In the genomic region with DNA sequence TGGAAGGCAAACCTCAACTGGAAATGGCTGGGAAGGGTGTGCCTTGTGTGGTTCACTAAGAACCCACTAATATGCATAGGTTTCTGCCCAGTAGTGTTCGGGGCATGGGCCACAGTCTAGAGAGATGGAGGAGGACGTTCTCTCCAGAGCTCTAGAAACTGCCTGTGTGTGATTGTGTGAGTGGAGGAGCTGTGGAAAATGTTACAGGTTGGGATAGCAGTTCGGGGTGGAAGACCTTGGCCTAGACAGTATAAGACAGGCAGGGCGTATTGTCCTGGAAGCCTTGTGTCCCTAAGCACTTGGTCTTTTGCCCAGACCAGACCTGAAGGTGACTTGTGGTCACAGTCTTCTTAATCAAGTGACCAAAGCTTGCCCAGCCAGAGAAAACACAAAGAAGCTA, we compare ENCODE assay signal across 8 mouse cellular contexts. TPM values are rescaled to one million over a fixed set of nuclear protein-coding genes. Genes with fewer than 3 reads are reported as not detected.
DNase-seq lines count a peak whose midpoint lies in the region; ATAC-seq and TF ChIP-seq lines count a peak whose summit lies in the region.

No protein-coding gene starts in this region.

- H3K9ac ChIP-seq in heart, postnatal 0 days (replicated peaks; ENCODE audit: low read depth, low read length) = peak overlapping the region; percentile 87

- TF ChIP-seq CTCF in G1E (IDR thresholded peaks at IDR 0.05; ENCODE audit: low read depth, low read length) = no peak
- TF ChIP-seq CTCF in heart, postnatal 0 days (IDR thresholded peaks at IDR 0.05; ENCODE audit: low read depth) = no peak

- H3K27ac ChIP-seq in heart, postnatal 0 days (ENCODE audit: low read depth) = peak overlapping the region; percentile 96
- H3K27ac ChIP-seq in midbrain, embryonic 10.5 days (replicated peaks) = peak overlapping the region; percentile 100

- TF ChIP-seq EP300 in heart, postnatal 0 days (IDR thresholded peaks at IDR 0.05; ENCODE audit: low read depth) = no peak

- 17% methylated on average over 4 of the region's 4 CpGs for WGBS in heart, postnatal 0 days
- 77% methylated on average over 4 of the region's 4 CpGs for WGBS in midbrain, embryonic 10.5 days

- peaks cover 58% of the 10 kb centered on the region for H3K36me3 ChIP-seq in erythroblast, embryonic 14.5 days (ENCODE audit: control insufficient read depth)
- peaks cover 58% of the 10 kb centered on the region for H3K36me3 ChIP-seq in G1E (replicated peaks)
- H3K36me3 ChIP-seq in heart, postnatal 0 days (replicated peaks; ENCODE audit: control insufficient read depth, insufficient read depth, low read length) = peaks cover 55% of the 10 kb centered on the region
- peaks cover 58% of the 10 kb centered on the region for H3K36me3 ChIP-seq in midbrain, embryonic 10.5 days

- no peak for DNase-seq in G1E (ENCODE audit: low spot score)
- no peak for DNase-seq in heart, postnatal 0 days (ENCODE audit: low spot score)
- DNase-seq in midbrain, embryonic 10.5 days (ENCODE audit: low spot score) = no peak
- no peak for DNase-seq in thymus, postnatal 4 days
- DNase-seq in thymus, postnatal 0 days (ENCODE audit: low spot score) = no peak
- no peak for DNase-seq in adrenal gland, adult 2 months

- peak overlapping the region; percentile 93 for H3K4me3 ChIP-seq in erythroblast, embryonic 14.5 days (replicated peaks)
- H3K4me3 ChIP-seq in G1E (ENCODE audit: low read depth, low read length) = peak overlapping the region; percentile 91
- peak overlapping the region; percentile 75 for H3K4me3 ChIP-seq in heart, postnatal 0 days (ENCODE audit: low read depth, low read length)
- peak overlapping the region; percentile 94 for H3K4me3 ChIP-seq in midbrain, embryonic 10.5 days

- no peaks in the 10 kb centered on the region for H3K9me3 ChIP-seq in erythroblast, embryonic 14.5 days (ENCODE audit: control insufficient read depth, low read length)
- H3K9me3 ChIP-seq in G1E (replicated peaks) = no peaks in the 10 kb centered on the region
- H3K9me3 ChIP-seq in heart, postnatal 0 days (replicated peaks; ENCODE audit: control insufficient read depth, low read length) = no peaks in the 10 kb centered on the region
- no peaks in the 10 kb centered on the region for H3K9me3 ChIP-seq in midbrain, embryonic 10.5 days (replicated peaks)

- H3K4me2 ChIP-seq in heart, postnatal 0 days (ENCODE audit: low read depth, low read length) = peak overlapping the region; percentile 87

- ATAC-seq in erythroblast, adult 5-6 weeks (replicated peaks; ENCODE audit: low FRiP score, poor library complexity, severe bottlenecking) = no peak
- no peak for ATAC-seq in G1E (ENCODE audit: extremely low read depth, insufficient number of reproducible peaks, low FRiP score, poor library complexity, severe bottlenecking)
- no peak for ATAC-seq in heart, postnatal 0 days (ENCODE audit: insufficient read depth, low read depth)

- H3K27me3 ChIP-seq in erythroblast, embryonic 14.5 days (ENCODE audit: control insufficient read depth) = no peaks in the 10 kb centered on the region
- no peaks in the 10 kb centered on the region for H3K27me3 ChIP-seq in G1E (ENCODE audit: insufficient read depth, low read length)
- H3K27me3 ChIP-seq in heart, postnatal 0 days (ENCODE audit: control insufficient read depth, insufficient read depth, low read length) = no peaks in the 10 kb centered on the region
- H3K27me3 ChIP-seq in midbrain, embryonic 10.5 days (ENCODE audit: low read depth, poor library complexity, severe bottlenecking) = no peaks in the 10 kb centered on the region

- H3K4me1 ChIP-seq in erythroblast, embryonic 14.5 days (ENCODE audit: control insufficient read depth) = peaks cover 79% of the 10 kb centered on the region
- peaks cover 76% of the 10 kb centered on the region for H3K4me1 ChIP-seq in G1E (ENCODE audit: insufficient read depth, low read depth, low read length)
- H3K4me1 ChIP-seq in heart, postnatal 0 days (ENCODE audit: control insufficient read depth, insufficient read depth) = peaks cover 25% of the 10 kb centered on the region
- H3K4me1 ChIP-seq in midbrain, embryonic 10.5 days = peaks cover 71% of the 10 kb centered on the region

RNA-seq across cellular contexts. Expression of a gene that starts 4.1 kb away (rescaled TPM):
- polyA plus RNA-seq in erythroblast, embryonic 14.5 days (2012) = 24.2 and 25.1 TPM in 2 replicates
- 98.6 and 172 TPM in 2 replicates for total RNA-seq in erythroblast, adult 5-6 weeks (2015; ENCODE audit: low replicate concordance)
- 98.1 and 140 TPM in 2 replicates for total RNA-seq in erythroblast, adult 5-6 weeks (2017; ENCODE audit: low replicate concordance)
- total RNA-seq in G1E (2014; fragmentation: Nextera tagmentation) (442 and 470 TPM in 2 replicates), G1E (2017) (251 and 279 TPM in 2 replicates)
- 430 and 529 TPM in 2 replicates for polyA plus RNA-seq in G1E (2012)
- 259 and 275 TPM in 2 replicates for total RNA-seq in heart, postnatal 0 days (2014; rRNA removed; ENCODE audit: low replicate concordance)
- polyA plus RNA-seq in heart, postnatal 0 days (2015; fragmentation: Nextera tagmentation; extraction: Ambion mirVana) = 149 and 171 TPM in 2 replicates
- polyA plus RNA-seq in midbrain, embryonic 10.5 days (2016; fragmentation: Nextera tagmentation; extraction: Ambion mirVana) = 279 and 293 TPM in 2 replicates
- polyA plus RNA-seq in thymus, postnatal 0 days (2015; fragmentation: Nextera tagmentation; extraction: Ambion mirVana) = 285 and 358 TPM in 2 replicates
- total RNA-seq in adrenal gland, adult 2 months (2021) = 100 to 1,000 TPM; 382 to 408 TPM
- polyA plus RNA-seq in adrenal gland, adult 2 months (2012; rRNA removed) = 119 and 120 TPM in 2 replicates

RNA-seq across cellular contexts. Expression of a gene that starts 12.6 kb away (rescaled TPM):
- polyA plus RNA-seq in erythroblast, embryonic 14.5 days (2012) = 0.67 and 2.1 TPM in 2 replicates
- 36.6 and 59.0 TPM in 2 replicates for total RNA-seq in erythroblast, adult 5-6 weeks (2015; ENCODE audit: low replicate concordance)
- 23.2 and 31.8 TPM in 2 replicates for total RNA-seq in erythroblast, adult 5-6 weeks (2017; ENCODE audit: low replicate concordance)
- 102 and 127 TPM in 2 replicates for total RNA-seq in G1E (2014; fragmentation: Nextera tagmentation)
- 78.5 and 94.3 TPM in 2 replicates for total RNA-seq in G1E (2017)
- 12.9 and 33.1 TPM in 2 replicates for polyA plus RNA-seq in G1E (2012)
- 483 and 823 TPM in 2 replicates for total RNA-seq in heart, postnatal 0 days (2014; rRNA removed; ENCODE audit: low replicate concordance)
- 806 and 928 TPM in 2 replicates for polyA plus RNA-seq in heart, postnatal 0 days (2015; fragmentation: Nextera tagmentation; extraction: Ambion mirVana)
- polyA plus RNA-seq in midbrain, embryonic 10.5 days (2016; fragmentation: Nextera tagmentation; extraction: Ambion mirVana) = 85.1 and 94.5 TPM in 2 replicates
- 167 and 184 TPM in 2 replicates for polyA plus RNA-seq in thymus, postnatal 0 days (2015; fragmentation: Nextera tagmentation; extraction: Ambion mirVana)
- total RNA-seq in adrenal gland, adult 2 months (2021) = 100 to 1,000 TPM; 520 to 711 TPM
- polyA plus RNA-seq in adrenal gland, adult 2 months (2012; rRNA removed) = 486 and 560 TPM in 2 replicates

RNA-seq across cellular contexts. Expression of a gene that starts 21.2 kb away (rescaled TPM):
- 0.04 and 0.17 TPM in 2 replicates for polyA plus RNA-seq in erythroblast, embryonic 14.5 days (2012)
- 1.7 TPM in 1 of 2 replicates, not detected in the other for total RNA-seq in erythroblast, adult 5-6 weeks (2015; ENCODE audit: low replicate concordance)
- 2.4 TPM in 1 of 2 replicates, not detected in the other for total RNA-seq in erythroblast, adult 5-6 weeks (2017; ENCODE audit: low replicate concordance)
- 0.87 and 3.0 TPM in 2 replicates for total RNA-seq in G1E (2014; fragmentation: Nextera tagmentation)
- total RNA-seq in G1E (2017) = 1.9 and 3.4 TPM in 2 replicates
- 0.22 and 0.68 TPM in 2 replicates for polyA plus RNA-seq in G1E (2012)
- total RNA-seq in heart, postnatal 0 days (2014; rRNA removed; ENCODE audit: low replicate concordance) = 2.3 and 24.1 TPM in 2 replicates
- polyA plus RNA-seq in heart, postnatal 0 days (2015; fragmentation: Nextera tagmentation; extraction: Ambion mirVana) = 30.9 and 36.0 TPM in 2 replicates
- polyA plus RNA-seq in midbrain, embryonic 10.5 days (2016; fragmentation: Nextera tagmentation; extraction: Ambion mirVana) = 3.1 and 3.7 TPM in 2 replicates
- polyA plus RNA-seq in thymus, postnatal 0 days (2015; fragmentation: Nextera tagmentation; extraction: Ambion mirVana) = 10.1 and 12.0 TPM in 2 replicates
- total RNA-seq in adrenal gland, adult 2 months (2021) = 1 to 10 TPM; 7.4 to 9.4 TPM
- 20.5 and 22.4 TPM in 2 replicates for polyA plus RNA-seq in adrenal gland, adult 2 months (2012; rRNA removed)

RNA-seq across cellular contexts. Expression of a gene that starts 23.7 kb away (rescaled TPM):
- 0.49 and 0.65 TPM in 2 replicates for polyA plus RNA-seq in erythroblast, embryonic 14.5 days (2012)
- 21.1 and 25.0 TPM in 2 replicates for total RNA-seq in erythroblast, adult 5-6 weeks (2015; ENCODE audit: low replicate concordance)
- total RNA-seq in erythroblast, adult 5-6 weeks (2017; ENCODE audit: low replicate concordance) = 9.9 and 13.4 TPM in 2 replicates
- total RNA-seq in G1E (2014; fragmentation: Nextera tagmentation) = 1.8 TPM in 1 of 2 replicates, not detected in the other
- total RNA-seq in G1E (2017) = 1.2 and 1.4 TPM in 2 replicates
- 1.4 and 1.8 TPM in 2 replicates for polyA plus RNA-seq in G1E (2012)
- total RNA-seq in heart, postnatal 0 days (2014; rRNA removed; ENCODE audit: low replicate concordance) = 2.1 and 2.7 TPM in 2 replicates
- 2.3 and 2.4 TPM in 2 replicates for polyA plus RNA-seq in heart, postnatal 0 days (2015; fragmentation: Nextera tagmentation; extraction: Ambion mirVana)
- 3.5 and 4.0 TPM in 2 replicates for polyA plus RNA-seq in midbrain, embryonic 10.5 days (2016; fragmentation: Nextera tagmentation; extraction: Ambion mirVana)
- 75.9 and 105 TPM in 2 replicates for polyA plus RNA-seq in thymus, postnatal 0 days (2015; fragmentation: Nextera tagmentation; extraction: Ambion mirVana)
- 1 to 10 TPM; 2.9 to 3.7 TPM for total RNA-seq in adrenal gland, adult 2 months (2021)
- polyA plus RNA-seq in adrenal gland, adult 2 months (2012; rRNA removed) = 3.0 and 4.1 TPM in 2 replicates

RNA-seq across cellular contexts. Expression of a gene that starts 45.1 kb away (rescaled TPM):
- polyA plus RNA-seq in erythroblast, embryonic 14.5 days (2012) = 20.1 and 21.4 TPM in 2 replicates
- 2.9 and 3.8 TPM in 2 replicates for total RNA-seq in erythroblast, adult 5-6 weeks (2015; ENCODE audit: low replicate concordance)
- 2.2 and 3.6 TPM in 2 replicates for total RNA-seq in erythroblast, adult 5-6 weeks (2017; ENCODE audit: low replicate concordance)
- total RNA-seq in G1E (2014; fragmentation: Nextera tagmentation) = 21.1 and 30.4 TPM in 2 replicates
- total RNA-seq in G1E (2017) = 9.5 and 10.7 TPM in 2 replicates
- 109 and 136 TPM in 2 replicates for polyA plus RNA-seq in G1E (2012)
- 3.5 and 16.1 TPM in 2 replicates for total RNA-seq in heart, postnatal 0 days (2014; rRNA removed; ENCODE audit: low replicate concordance)
- 25.7 and 26.7 TPM in 2 replicates for polyA plus RNA-seq in heart, postnatal 0 days (2015; fragmentation: Nextera tagmentation; extraction: Ambion mirVana)
- polyA plus RNA-seq in midbrain, embryonic 10.5 days (2016; fragmentation: Nextera tagmentation; extraction: Ambion mirVana) = 57.6 and 62.3 TPM in 2 replicates
- polyA plus RNA-seq in thymus, postnatal 0 days (2015; fragmentation: Nextera tagmentation; extraction: Ambion mirVana) = 70.0 and 74.9 TPM in 2 replicates
- total RNA-seq in adrenal gland, adult 2 months (2021) = 10 to 100 TPM; 38.0 to 62.9 TPM
- polyA plus RNA-seq in adrenal gland, adult 2 months (2012; rRNA removed) = 97.6 and 122 TPM in 2 replicates
